Mouse (Mus musculus) embryonic facial prominence, embryonic 11.5 days (tissue): ENCODE results near the gene Tmed11. TPM values are rescaled to one million over a fixed set of nuclear protein-coding genes. Genes with fewer than 3 reads are reported as not detected.
"Not testable (repeated sequence)": the region's sequence is repeated elsewhere in the genome, so short reads cannot be mapped to it uniquely, and the experiment has no call there.

Source experiments
- ATAC-seq: fragments of 200-750 bp; cut with Nextera tagmentation; replicated peaks from 2 replicates; pipeline ENCODE4 v1.8.0; 2017; ENCODE audit warnings: low read depth; ENCODE audit not compliant: insufficient number of reproducible peaks, low FRiP score, low TSS enrichment
- DNase-seq: peaks from one replicate; pipeline ENCODE4 v3.0.0-alpha.2; 2015; ENCODE audit warnings: low spot score
- H3K27ac ChIP-seq: fragments of 300-500 bp; sonication (generic); replicated peaks from 2 replicates; pipeline ENCODE4 v1.5.1; 2014; ENCODE audit warnings: mild to moderate bottlenecking, low read depth, low read length, control low read depth
- H3K27me3 ChIP-seq: fragments of 300-500 bp; sonication (generic); 2 replicates; pipeline ENCODE4 v1.6.1; 2014; ENCODE audit warnings: mild to moderate bottlenecking, low read length, moderate library complexity, mixed read lengths; ENCODE audit not compliant: control insufficient read depth, insufficient read depth
- H3K36me3 ChIP-seq: fragments of 300-500 bp; sonication (generic); replicated peaks from 2 replicates; pipeline ENCODE4 v1.6.1; 2014; ENCODE audit warnings: low read depth, mild to moderate bottlenecking, low read length, moderate library complexity, mixed read lengths; ENCODE audit not compliant: control insufficient read depth, insufficient read depth
- H3K4me1 ChIP-seq: fragments of 300-500 bp; sonication (generic); 2 replicates; pipeline ENCODE4 v1.6.1; 2014; ENCODE audit warnings: low read length, mixed read lengths; ENCODE audit not compliant: control insufficient read depth, insufficient read depth
- H3K4me2 ChIP-seq: fragments of 300-500 bp; sonication (generic); 2 replicates; pipeline ENCODE4 v1.6.1; 2014; ENCODE audit warnings: low read depth, mild to moderate bottlenecking, control low read depth, low read length, moderate library complexity
- H3K4me3 ChIP-seq: fragments of 300-500 bp; sonication (generic); 2 replicates; pipeline ENCODE4 v1.5.1; 2014; ENCODE audit warnings: low read depth, low read length, control low read depth
- H3K9ac ChIP-seq: fragments of 300-500 bp; sonication (generic); replicated peaks from 2 replicates; pipeline ENCODE4 v1.6.1; 2014; ENCODE audit warnings: mild to moderate bottlenecking, control low read depth, low read length
- H3K9me3 ChIP-seq: fragments of 300-500 bp; sonication (generic); replicated peaks from 2 replicates; pipeline ENCODE4 v1.6.1; 2016; ENCODE audit warnings: mild to moderate bottlenecking, low read length, inconsistent platforms, mixed read lengths; ENCODE audit not compliant: control insufficient read depth
- WGBS: fragments of 180-500 bp; shearing (Covaris S2); extraction: QIAGEN DNeasy Blood & Tissue Kit; methylation state at CpG from one replicate; pipeline ENCODE4 v1.1.7; 2014; 5-methylcytosine and 5-hydroxymethylcytosine counted together
- polyA plus RNA-seq: library from polyadenylated mRNA; unstranded; fragments of >200 nt; fragmentation: Nextera tagmentation; extraction: Ambion mirVana; gene quantifications from 2 replicates; pipeline ENCODE4 v1.2.1, GENCODE M21; 2014

Tmed11 gene
- polyA plus RNA-seq, 1 experiment from 2014 or later, result not detected

- ATAC-seq (no peak), DNase-seq (peak; percentile 37)
- Histone ChIP-seq H3K4me2 (no peak overlapping the region), H3K4me3 (no peak overlapping the region), H3K9ac (no peak overlapping the region), H3K9me3 (no peaks in the 10 kb centered on the region), H3K27me3 (no peaks in the 10 kb centered on the region), H3K27ac (no peak overlapping the region), H3K4me1 (no peaks in the 10 kb centered on the region), H3K36me3 (no peaks in the 10 kb centered on the region)
- 54% methylated on average over 3 of the region's 3 CpGs for WGBS
Observed at GRCm38 (mm10) chr5:108758396-108758795, 36.8 kb downstream of the Tmed11 start.

GRCm38 (mm10) chr5:108751258-108751657 is 43.9 kb downstream of the Tmed11 start:
- H3K4me2 ChIP-seq, H3K9ac ChIP-seq, H3K4me1 ChIP-seq, H3K27ac ChIP-seq, H3K27me3 ChIP-seq, H3K36me3 ChIP-seq, ATAC-seq, H3K4me3 ChIP-seq, DNase-seq, H3K9me3 ChIP-seq: not testable (repeated sequence)
- WGBS, result 85% methylated on average over 4 of the region's 4 CpGs

GRCm38 (mm10) chr5:108750328-108751210 is 44.6 kb downstream of the Tmed11 start:
- Histone ChIP-seq H3K9ac (no peak overlapping the region), H3K27ac (no peak overlapping the region), H3K4me2 (no peak overlapping the region), H3K4me3 (no peak overlapping the region), H3K9me3 (no peaks in the 10 kb centered on the region), H3K36me3 (no peaks in the 10 kb centered on the region), H3K4me1 (no peaks in the 10 kb centered on the region), H3K27me3 (no peaks in the 10 kb centered on the region)
- no peak for DNase-seq
- ATAC-seq, result no peak
- WGBS, result 75% methylated on average over 5 of the region's 5 CpGs

- Histone ChIP-seq H3K4me3 (no peak overlapping the region), H3K9ac (no peak overlapping the region), H3K9me3 (no peaks in the 10 kb centered on the region), H3K27me3 (no peaks in the 10 kb centered on the region), H3K4me2 (no peak overlapping the region), H3K36me3 (no peaks in the 10 kb centered on the region), H3K4me1 (no peaks in the 10 kb centered on the region), H3K27ac (no peak overlapping the region)
- ATAC-seq, result no peak
- DNase-seq, result no peak
- 83% methylated on average over 3 of the region's 3 CpGs for WGBS
Observed at GRCm38 (mm10) chr5:108744629-108745028, 50.5 kb downstream of the Tmed11 start.

DNA sequence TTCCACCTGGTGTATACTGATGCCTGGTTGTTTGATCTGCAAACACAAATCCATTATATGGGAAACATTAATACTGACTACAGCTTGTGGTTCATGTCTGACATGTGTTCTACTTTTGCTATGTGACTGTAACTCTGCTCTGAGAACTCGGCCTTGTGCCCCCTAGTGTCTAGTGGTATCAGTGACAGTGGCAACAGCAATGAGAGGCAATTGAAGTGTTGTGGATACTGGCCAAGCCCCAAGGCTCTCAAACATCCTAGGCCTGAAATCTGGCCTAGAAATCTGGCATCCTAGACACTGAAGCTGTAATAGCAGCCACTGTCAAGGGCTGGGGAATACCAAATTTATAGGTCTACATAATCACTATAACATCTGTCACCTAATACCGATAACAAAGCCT is 51.3 kb downstream of the Tmed11 start:
- H3K9me3 ChIP-seq, result no peaks in the 10 kb centered on the region
- H3K27me3 ChIP-seq, result no peaks in the 10 kb centered on the region
- no peaks in the 10 kb centered on the region for H3K36me3 ChIP-seq
- no peak overlapping the region for H3K4me2 ChIP-seq
- no peaks in the 10 kb centered on the region for H3K4me1 ChIP-seq
- 67% methylated on average over 2 of the region's 2 CpGs for WGBS
- no peak overlapping the region for H3K4me3 ChIP-seq
- DNase-seq (no peak), ATAC-seq (no peak)
- no peak overlapping the region for H3K9ac ChIP-seq
- no peak overlapping the region for H3K27ac ChIP-seq

- Histone ChIP-seq H3K4me2 (no peak overlapping the region), H3K9ac (no peak overlapping the region), H3K27me3 (no peaks in the 10 kb centered on the region), H3K36me3 (no peaks in the 10 kb centered on the region), H3K4me3 (no peak overlapping the region), H3K9me3 (no peaks in the 10 kb centered on the region), H3K27ac (no peak overlapping the region), H3K4me1 (no peaks in the 10 kb centered on the region)
- ATAC-seq, result no peak
- 76% methylated on average over 2 of the region's 2 CpGs for WGBS
- no peak for DNase-seq
Observed at GRCm38 (mm10) chr5:108742596-108742995, 52.6 kb downstream of the Tmed11 start.

DNA sequence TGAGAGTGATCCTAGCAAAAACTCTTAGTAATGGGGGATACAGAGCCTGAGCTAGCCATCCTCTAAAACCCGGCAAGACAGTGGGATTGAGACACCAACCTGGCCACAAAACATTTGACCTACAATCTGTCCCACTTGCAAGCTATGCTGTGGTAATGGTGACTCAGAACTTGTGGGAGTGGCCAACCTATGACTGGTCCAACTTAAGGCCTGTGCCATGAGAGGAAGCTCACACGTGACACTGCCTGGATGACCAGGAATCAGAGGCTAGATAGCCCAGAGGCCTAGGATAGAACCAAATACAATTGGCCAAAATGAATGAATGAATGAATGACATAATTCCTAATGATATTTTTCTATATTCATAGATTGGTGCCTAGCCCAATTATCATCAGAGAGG is 53.3 kb downstream of the Tmed11 start:
- DNase-seq, result no peak
- Histone ChIP-seq H3K9me3 (no peaks in the 10 kb centered on the region), H3K4me2 (no peak overlapping the region), H3K4me1 (no peaks in the 10 kb centered on the region), H3K36me3 (no peaks in the 10 kb centered on the region), H3K27me3 (no peaks in the 10 kb centered on the region), H3K9ac (no peak overlapping the region), H3K4me3 (no peak overlapping the region), H3K27ac (no peak overlapping the region)
- 83% methylated on average over 2 of the region's 2 CpGs for WGBS
- ATAC-seq, result no peak

DNA sequence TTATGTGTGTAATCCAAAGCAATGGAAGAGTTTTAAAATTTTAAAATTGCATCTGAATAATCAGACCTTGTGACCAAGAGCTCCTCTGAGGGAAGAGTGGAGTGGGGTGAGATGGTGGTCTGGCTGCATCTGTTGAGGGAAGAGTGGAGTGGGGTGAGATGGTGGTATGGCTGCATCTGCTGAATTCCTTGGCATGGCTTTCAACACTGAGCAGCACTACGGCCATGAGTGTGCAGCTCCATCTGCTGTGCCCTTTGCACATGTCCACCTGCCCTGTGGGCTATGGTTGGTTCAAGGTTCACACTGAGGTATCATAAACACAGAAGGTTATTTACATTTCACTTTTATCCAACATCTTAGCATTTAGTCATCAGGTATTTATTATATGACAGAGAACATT is 67.7 kb downstream of the Tmed11 start:
- Histone ChIP-seq H3K27me3 (no peaks in the 10 kb centered on the region), H3K9ac (no peak overlapping the region), H3K4me3 (no peak overlapping the region), H3K4me1 (no peaks in the 10 kb centered on the region), H3K9me3 (no peaks in the 10 kb centered on the region), H3K27ac (no peak overlapping the region), H3K36me3 (no peaks in the 10 kb centered on the region), H3K4me2 (no peak overlapping the region)
- DNase-seq (no peak), ATAC-seq (no peak; the same call in 1 of the 2 replicates)
- 92% methylated on average over 1 of the region's 1 CpGs for WGBS
